Mouse (Mus musculus) limb, embryonic 12.5 days (tissue): Measurements from ENCODE around the gene Nup43. TPM values are rescaled to one million over a fixed set of nuclear protein-coding genes. Genes with fewer than 3 reads are reported as not detected.

ENCODE experiments used
- ATAC-seq: fragments of 200-750 bp; cut with Nextera tagmentation; 2 replicates; pipeline ENCODE4 v1.8.0; 2017; ENCODE audit warnings: low read depth, moderate TSS enrichment; ENCODE audit not compliant: insufficient number of reproducible peaks, insufficient read depth, low FRiP score, low TSS enrichment
- H3K27ac ChIP-seq: fragments of 300-500 bp; sonication (generic); 2 replicates; pipeline ENCODE4 v1.5.1; 2016; ENCODE audit warnings: mild to moderate bottlenecking, moderate library complexity
- H3K27me3 ChIP-seq: fragments of 300-500 bp; sonication (generic); 2 replicates; pipeline ENCODE4 v1.6.1; 2016; ENCODE audit warnings: mild to moderate bottlenecking, moderate library complexity
- H3K36me3 ChIP-seq: fragments of 300-500 bp; sonication (generic); 2 replicates; pipeline ENCODE4 v1.6.1; 2016; ENCODE audit warnings: mild to moderate bottlenecking, moderate library complexity
- H3K4me1 ChIP-seq: fragments of 300-500 bp; sonication (generic); replicated peaks from 2 replicates; pipeline ENCODE4 v1.6.1; 2016
- H3K4me2 ChIP-seq: fragments of 300-500 bp; sonication (generic); 2 replicates; pipeline ENCODE4 v1.6.1; 2016; ENCODE audit warnings: mild to moderate bottlenecking, moderate library complexity
- H3K4me3 ChIP-seq: fragments of 300-500 bp; sonication (generic); replicated peaks from 2 replicates; pipeline ENCODE4 v1.5.1; 2016; ENCODE audit warnings: mild to moderate bottlenecking
- H3K9ac ChIP-seq: fragments of 300-500 bp; sonication (generic); replicated peaks from 2 replicates; pipeline ENCODE4 v1.6.1; 2016; ENCODE audit warnings: mild to moderate bottlenecking, moderate library complexity
- H3K9me3 ChIP-seq: fragments of 300-500 bp; sonication (generic); 2 replicates; pipeline ENCODE4 v1.6.1; 2016; ENCODE audit warnings: mild to moderate bottlenecking, moderate library complexity
- WGBS: fragments of 180-500 bp; shearing (Covaris S2); methylation state at CpG from one replicate; pipeline ENCODE4 v1.1.7; 2016; 5-methylcytosine and 5-hydroxymethylcytosine counted together
- polyA plus RNA-seq: library from polyadenylated mRNA; unstranded; fragments of >200 nt; fragmentation: Nextera tagmentation; extraction: Ambion mirVana; gene quantifications from 2 replicates; pipeline ENCODE4 v1.2.1, GENCODE M21; 2016

Gene Nup43
- polyA plus RNA-seq, 1 experiment from 2014 or later: 71.8 TPM

DNA sequence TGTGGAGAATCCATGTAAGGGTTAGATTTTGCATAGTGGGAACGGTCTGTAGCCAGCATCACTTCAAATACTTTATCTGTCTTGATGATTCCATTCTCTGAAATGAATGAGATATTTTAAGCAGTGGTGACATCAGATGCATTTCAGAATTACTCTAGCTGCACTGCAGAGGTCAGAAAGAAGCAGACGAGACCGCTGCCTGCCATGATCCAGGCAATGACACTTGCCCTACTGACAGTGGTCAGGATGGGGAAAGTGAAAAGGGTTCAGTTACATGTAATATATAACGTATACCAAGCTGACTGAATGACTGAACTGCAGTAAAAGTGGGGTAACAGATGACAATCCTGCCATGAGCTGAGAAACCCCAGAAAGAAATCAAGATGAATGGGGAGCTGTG is 18.2 kb upstream of the Nup43 start:
- H3K27ac ChIP-seq: no peak overlapping the region
- ATAC-seq: no peak
- WGBS: 86% methylated on average over 4 of the region's 4 CpGs
- peaks cover 32% of the 10 kb centered on the region for H3K36me3 ChIP-seq
- H3K9me3 ChIP-seq: no peaks in the 10 kb centered on the region
- no peak overlapping the region for H3K9ac ChIP-seq
- H3K4me2 ChIP-seq: no peak overlapping the region
- H3K27me3 ChIP-seq: no peaks in the 10 kb centered on the region
- H3K4me3 ChIP-seq: no peak overlapping the region
- no peaks in the 10 kb centered on the region for H3K4me1 ChIP-seq

DNA sequence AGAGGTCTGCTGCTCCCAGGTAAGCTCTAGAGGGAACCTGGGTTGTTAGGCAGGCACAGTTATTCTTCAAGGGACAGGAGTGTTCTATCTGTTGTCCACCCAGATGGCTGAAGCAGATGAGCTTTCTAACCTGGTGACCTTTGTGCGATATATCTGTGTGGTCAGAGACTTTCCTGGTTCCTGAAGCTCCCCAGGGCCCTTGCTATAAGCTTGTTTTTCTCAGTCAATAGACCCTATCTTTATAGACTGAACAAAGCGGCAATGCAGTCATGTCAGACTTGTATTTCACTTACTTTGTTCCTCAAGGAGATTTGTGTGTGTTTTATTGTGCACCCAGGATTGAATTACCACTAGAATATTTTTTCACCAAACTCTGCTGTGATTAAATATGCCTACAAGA is 16.2 kb upstream of the Nup43 start:
- WGBS: 93% methylated on average over 2 of the region's 2 CpGs
- Histone ChIP-seq H3K4me3 (no peak overlapping the region), H3K36me3 (peaks cover 25% of the 10 kb centered on the region), H3K27ac (no peak overlapping the region), H3K27me3 (no peaks in the 10 kb centered on the region), H3K4me2 (no peak overlapping the region), H3K9ac (no peak overlapping the region), H3K4me1 (no peaks in the 10 kb centered on the region), H3K9me3 (no peaks in the 10 kb centered on the region)
- no peak for ATAC-seq

DNA sequence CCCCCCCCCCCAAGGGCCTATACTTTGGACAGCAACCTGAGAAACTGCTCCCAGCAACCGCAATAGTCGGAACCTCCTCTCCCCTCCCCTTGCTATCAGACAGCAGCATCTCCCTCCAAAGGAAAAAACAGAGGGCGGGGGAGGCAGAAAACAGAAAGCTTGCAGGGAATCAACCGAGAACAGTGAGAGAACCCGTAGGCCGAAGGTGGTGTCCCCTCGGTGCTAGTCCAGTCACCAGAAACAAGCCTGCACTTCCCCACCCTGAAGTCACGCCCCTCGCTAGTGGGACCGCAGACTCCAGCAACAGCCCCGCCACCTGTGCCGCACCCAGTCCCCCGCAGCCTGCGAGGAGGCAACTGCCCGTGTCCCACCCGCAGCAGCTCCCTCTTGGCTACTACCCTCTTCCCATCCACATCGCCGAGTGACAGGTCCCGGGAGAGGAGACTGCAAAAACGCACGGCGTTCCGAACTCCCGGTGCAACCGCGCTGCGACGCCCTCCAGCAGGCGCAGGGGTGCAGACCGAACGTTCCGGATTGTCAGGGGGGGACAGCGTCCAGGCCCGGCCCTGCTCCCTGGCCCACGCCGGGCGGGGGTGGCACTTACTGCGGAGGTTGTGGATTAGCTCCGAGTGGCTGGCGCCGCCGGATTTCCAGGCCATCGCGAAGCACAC is 4.7 kb upstream of the Nup43 start:
- Histone ChIP-seq H3K4me3 (peak overlapping the region; percentile 90), H3K36me3 (no peaks in the 10 kb centered on the region), H3K9me3 (no peaks in the 10 kb centered on the region), H3K27me3 (no peaks in the 10 kb centered on the region), H3K27ac (peak overlapping the region; percentile 93), H3K4me1 (peaks cover 6% of the 10 kb centered on the region; the same call in 1 of the 2 replicates), H3K4me2 (peak overlapping the region; percentile 84), H3K9ac (peak overlapping the region; percentile 81)
- WGBS: under 1% methylated on average over 44 of the region's 44 CpGs
- peak; percentile 77 for ATAC-seq

DNA sequence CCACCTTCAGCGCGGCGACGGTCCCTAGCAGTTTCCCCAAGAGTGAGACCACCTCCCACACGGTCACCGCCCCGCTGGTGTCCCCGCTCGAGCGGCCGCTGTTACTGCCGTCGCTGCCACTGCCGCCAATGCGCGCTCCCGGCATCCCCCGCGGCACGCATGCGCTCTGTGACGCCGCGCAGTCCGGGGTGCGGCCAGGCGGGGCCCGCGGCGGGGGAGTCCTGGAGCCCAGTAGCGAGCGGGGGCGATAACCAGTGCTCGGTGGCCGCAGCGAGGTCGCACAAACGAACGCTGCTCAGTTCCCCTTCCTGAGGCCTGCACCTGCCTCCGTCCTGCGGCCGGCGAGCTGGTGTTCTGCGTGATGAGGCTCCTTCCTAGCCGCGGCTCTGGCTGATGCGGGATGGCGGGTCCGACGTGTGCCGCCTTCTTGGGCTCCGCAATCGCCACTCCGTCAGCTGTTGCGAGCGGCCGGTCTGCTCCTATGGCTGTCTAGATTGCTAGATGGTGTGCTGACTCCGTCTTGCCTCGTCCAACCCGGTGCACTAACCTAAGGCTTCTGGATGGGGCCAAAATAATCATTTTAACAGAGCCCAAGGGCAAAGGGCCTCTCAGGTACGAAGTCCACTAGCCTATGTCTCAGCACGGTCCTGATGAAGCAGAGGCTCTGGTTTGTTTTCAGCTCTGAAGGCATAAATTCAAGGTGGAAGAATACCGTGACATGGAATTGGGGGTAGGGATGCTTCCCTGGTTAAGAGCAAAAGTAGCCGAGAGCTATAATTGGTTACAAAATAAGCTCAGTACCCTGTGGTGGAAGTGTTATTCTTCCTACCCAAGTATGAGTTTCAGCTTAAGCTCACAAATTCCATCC is 3.9 kb upstream of the Nup43 start:
- Histone ChIP-seq H3K27ac (peak overlapping the region; percentile 93), H3K9ac (peak overlapping the region; percentile 81), H3K4me2 (peak overlapping the region; percentile 84), H3K36me3 (no peaks in the 10 kb centered on the region), H3K4me1 (peaks cover 12% of the 10 kb centered on the region), H3K9me3 (no peaks in the 10 kb centered on the region), H3K27me3 (no peaks in the 10 kb centered on the region), H3K4me3 (peak overlapping the region; percentile 90)
- WGBS: 1% methylated on average over 64 of the region's 64 CpGs
- ATAC-seq: peak; percentile 84

DNA sequence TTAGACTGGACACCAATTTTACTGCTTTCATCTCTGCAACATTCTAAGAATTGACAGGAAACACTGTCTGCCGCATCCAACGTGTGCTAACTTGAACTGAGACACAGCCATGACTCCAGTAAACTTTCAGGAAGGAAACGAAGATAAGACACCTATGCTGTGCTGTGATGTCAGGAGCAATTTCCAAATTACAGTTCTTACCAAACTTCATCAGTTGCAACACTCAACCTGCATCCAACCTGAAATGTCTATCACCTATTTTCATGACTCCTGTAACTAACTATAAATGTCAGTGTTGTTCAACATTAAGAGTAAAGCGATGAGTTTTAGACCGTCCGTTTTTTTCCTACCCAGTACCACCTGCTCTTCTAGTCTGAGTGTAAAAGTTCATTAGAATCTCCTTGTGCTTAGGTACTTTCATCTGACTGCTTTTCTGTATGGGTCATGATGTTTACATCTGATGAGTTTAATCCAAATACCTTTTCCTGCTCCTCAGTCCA is 3.2 kb upstream of the Nup43 start:
- H3K4me2 ChIP-seq: peak overlapping the region; percentile 84
- peak overlapping the region; percentile 90 for H3K4me3 ChIP-seq
- peak overlapping the region; percentile 81 for H3K9ac ChIP-seq
- WGBS: 70% methylated on average over 6 of the region's 6 CpGs
- no peaks in the 10 kb centered on the region for H3K9me3 ChIP-seq
- H3K27ac ChIP-seq: no peak overlapping the region
- H3K36me3 ChIP-seq: no peaks in the 10 kb centered on the region
- H3K27me3 ChIP-seq: no peaks in the 10 kb centered on the region
- H3K4me1 ChIP-seq: peaks cover 13% of the 10 kb centered on the region
- ATAC-seq: no peak

DNA sequence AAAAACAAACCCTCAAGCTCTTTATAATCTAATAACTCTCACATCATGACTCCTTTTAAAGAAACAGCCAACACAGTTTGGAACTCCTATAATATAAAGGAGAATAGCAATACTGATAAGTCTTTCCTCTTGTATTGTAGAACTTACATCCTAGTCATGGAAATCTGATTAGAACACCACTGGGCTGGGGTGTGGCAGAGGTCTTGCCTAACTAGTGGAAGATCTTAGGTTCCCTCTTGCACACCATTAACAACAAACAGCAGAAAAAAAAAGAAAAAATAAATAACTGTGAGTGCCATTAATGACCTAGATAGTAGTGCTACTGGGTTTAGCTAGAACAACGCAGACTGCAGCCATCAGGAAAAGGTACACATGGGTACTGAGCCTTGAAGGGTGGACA is 2.4 kb upstream of the Nup43 start:
- H3K27ac ChIP-seq: no peak overlapping the region
- no peak overlapping the region for H3K4me2 ChIP-seq
- WGBS: 88% methylated on average over 1 of the region's 1 CpGs
- H3K27me3 ChIP-seq: no peaks in the 10 kb centered on the region
- no peaks in the 10 kb centered on the region for H3K9me3 ChIP-seq
- H3K9ac ChIP-seq: no peak overlapping the region
- no peak overlapping the region for H3K4me3 ChIP-seq
- ATAC-seq: no peak
- H3K36me3 ChIP-seq: peaks cover 6% of the 10 kb centered on the region
- peaks cover 13% of the 10 kb centered on the region for H3K4me1 ChIP-seq

DNA sequence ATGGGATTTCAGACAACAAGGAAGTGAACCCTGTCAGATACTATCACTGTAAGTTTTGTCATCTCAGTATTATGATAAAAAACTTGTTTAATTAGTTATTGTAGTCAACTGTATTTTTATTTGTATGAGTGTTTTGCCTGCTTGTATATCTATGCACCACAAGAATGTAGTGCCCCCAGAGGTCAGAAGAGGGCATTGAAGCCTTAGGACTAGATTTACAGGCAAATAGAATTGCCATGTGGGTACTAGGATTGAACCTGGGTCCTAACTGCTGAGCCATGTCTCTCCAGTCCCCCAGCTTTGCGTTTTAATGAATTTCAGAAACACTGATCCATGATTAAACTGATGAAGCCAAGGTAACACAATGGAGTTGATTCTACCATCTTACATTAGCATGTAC is 6.4 kb downstream of the Nup43 start:
- Histone ChIP-seq H3K9ac (no peak overlapping the region), H3K9me3 (no peaks in the 10 kb centered on the region), H3K27me3 (no peaks in the 10 kb centered on the region), H3K4me3 (no peak overlapping the region), H3K27ac (no peak overlapping the region), H3K4me1 (no peaks in the 10 kb centered on the region), H3K4me2 (no peak overlapping the region), H3K36me3 (peaks cover 76% of the 10 kb centered on the region)
- 68% methylated on average over 1 of the region's 1 CpGs for WGBS
- ATAC-seq: no peak; the same call in 1 of the 2 replicates

DNA sequence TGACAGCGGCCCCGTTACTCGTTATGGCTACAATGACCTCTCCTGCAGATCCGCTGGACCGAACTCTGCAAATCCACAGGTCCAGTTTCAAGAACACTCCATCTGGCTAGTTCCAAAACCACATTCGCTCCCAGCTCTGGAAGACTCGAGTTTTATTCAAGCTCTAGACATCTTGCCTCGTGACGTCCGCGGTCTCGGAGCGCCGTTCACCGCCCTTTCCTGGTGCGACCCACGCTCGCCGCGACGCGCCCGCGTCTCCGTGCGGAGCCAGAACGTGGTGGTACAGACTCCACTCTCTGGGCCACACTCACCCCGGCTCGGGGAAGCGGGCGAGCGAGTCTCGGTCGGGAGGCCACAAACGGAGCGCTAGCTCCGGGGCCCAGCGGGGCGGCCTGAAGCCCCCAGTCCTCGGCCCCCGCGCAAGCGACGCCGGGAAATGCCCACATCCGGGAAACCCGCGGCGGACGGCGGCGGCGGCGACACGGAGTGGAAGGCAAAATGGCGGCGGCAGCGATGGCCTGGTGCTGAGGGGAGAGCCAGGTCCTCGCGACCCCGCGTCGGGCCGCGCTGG is 13.5 kb downstream of the Nup43 start, which contains the start of the genes Pcmt1 and Lats1:
TSS of gene Pcmt1 (minus strand) at position 406 of the 571 bp plus-strand sequence.
TSS of gene Lats1 (plus strand) at position 484 of the 571 bp plus-strand sequence.
- Histone ChIP-seq H3K36me3 (peaks cover 40% of the 10 kb centered on the region), H3K9me3 (no peaks in the 10 kb centered on the region), H3K27me3 (no peaks in the 10 kb centered on the region), H3K9ac (peak within 1 kb of the TSS; percentile 100), H3K4me1 (peaks cover 25% of the 10 kb centered on the region), H3K4me3 (peak within 1 kb of the TSS; percentile 99), H3K4me2 (peak within 1 kb of the TSS; percentile 77), H3K27ac (peak within 1 kb of the TSS; percentile 98)
- ATAC-seq: peak; percentile 74
- under 1% methylated on average over 61 of the region's 65 CpGs for WGBS

DNA sequence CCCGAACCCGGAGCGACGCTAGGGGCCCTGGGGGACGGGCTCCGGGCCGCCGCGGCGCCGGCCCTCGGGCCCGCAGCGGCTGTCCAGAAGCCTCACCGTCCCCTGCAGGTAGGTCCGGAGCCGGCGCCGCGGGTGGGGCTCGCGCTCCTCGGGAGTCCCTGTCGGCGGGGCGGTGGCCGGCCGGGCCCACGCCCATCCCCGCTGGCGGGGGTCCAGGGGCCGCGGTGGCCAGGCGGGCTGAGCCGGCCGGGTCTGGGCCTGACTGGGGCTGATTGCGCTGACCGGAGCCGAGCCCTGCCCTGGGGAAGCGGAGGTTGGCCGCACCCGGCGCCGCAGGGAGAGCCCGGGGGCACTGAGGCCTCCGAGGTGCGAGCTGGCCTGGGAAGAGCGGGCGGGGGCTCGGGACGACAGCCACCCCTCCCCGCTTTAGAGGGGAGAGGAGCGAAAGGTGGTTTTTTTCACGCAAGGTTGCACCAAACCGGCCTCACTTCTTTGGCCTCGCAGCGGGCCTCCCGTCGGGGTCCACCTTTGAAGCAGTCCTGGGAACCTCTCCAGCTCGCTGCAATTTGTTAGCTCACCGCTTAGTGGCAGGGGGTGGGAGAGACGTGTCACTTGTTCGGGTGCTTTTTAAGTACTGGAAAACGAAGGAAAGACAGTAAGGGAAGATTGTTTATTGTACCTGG is 14.2 kb downstream of the Nup43 start:
- Histone ChIP-seq H3K9ac (peak overlapping the region; percentile 100), H3K9me3 (no peaks in the 10 kb centered on the region), H3K27me3 (no peaks in the 10 kb centered on the region), H3K4me2 (peak overlapping the region; percentile 77), H3K27ac (peak overlapping the region; percentile 98), H3K4me3 (peak overlapping the region; percentile 99), H3K4me1 (peaks cover 25% of the 10 kb centered on the region), H3K36me3 (peaks cover 35% of the 10 kb centered on the region)
- under 1% methylated on average over 56 of the region's 64 CpGs for WGBS
- ATAC-seq: peak; percentile 83

DNA sequence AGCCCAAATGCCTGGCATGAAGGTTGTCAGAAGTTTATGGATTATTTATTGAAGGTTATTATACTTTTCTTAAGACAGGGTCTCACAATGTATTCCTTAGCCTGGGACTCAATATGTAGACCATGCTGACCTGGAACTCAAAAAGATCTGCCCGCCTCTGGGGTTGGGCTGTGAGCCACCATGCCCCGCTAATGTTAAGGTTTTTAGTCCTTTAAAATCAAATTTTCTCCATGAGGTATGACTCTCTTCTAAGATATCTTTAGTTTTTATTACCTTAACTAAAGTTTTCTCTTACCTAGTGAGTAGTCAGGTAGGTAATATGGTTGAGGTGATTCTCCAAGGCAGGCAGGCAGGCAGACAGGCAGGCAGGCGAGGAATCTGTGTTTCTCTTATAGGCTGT is 14.9 kb downstream of the Nup43 start:
- Histone ChIP-seq H3K27me3 (no peaks in the 10 kb centered on the region), H3K9me3 (no peaks in the 10 kb centered on the region), H3K36me3 (peaks cover 31% of the 10 kb centered on the region), H3K27ac (no peak overlapping the region), H3K4me1 (peaks cover 25% of the 10 kb centered on the region), H3K4me2 (peak overlapping the region; percentile 77), H3K9ac (no peak overlapping the region), H3K4me3 (peak overlapping the region; percentile 99)
- 65% methylated on average over 3 of the region's 3 CpGs for WGBS
- no peak for ATAC-seq
